Mouse (Mus musculus): ENCODE measurements around the gene Stambpl1. TPM values are rescaled to one million over a fixed set of nuclear protein-coding genes. Genes with fewer than 3 reads are reported as not detected.

Stambpl1 gene
- total RNA-seq, 2 experiments from 2014 or later = 3.9 to 4.4 TPM

DNA sequence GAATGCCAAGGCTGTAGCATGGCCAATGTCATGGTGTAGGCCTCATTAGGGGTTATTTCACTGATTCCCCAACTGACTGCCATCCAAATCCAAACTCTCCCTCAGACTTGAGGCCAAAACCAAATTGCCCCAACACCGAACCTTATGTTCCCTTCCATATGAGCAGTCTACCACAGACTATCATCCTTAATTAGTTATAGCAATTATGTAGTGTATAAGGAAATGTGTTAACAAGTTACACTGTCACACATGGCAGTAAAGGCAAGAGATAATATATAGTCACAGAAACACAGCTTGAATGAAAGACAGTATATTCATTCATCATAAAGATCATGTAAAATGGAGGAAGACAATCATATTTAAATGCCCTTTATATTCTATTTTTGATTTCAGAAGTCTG, 81.0 kb downstream of the Stambpl1 start:
- no peak for DNase-seq (ENCODE audit: low spot score in 2 of 2)

DNA sequence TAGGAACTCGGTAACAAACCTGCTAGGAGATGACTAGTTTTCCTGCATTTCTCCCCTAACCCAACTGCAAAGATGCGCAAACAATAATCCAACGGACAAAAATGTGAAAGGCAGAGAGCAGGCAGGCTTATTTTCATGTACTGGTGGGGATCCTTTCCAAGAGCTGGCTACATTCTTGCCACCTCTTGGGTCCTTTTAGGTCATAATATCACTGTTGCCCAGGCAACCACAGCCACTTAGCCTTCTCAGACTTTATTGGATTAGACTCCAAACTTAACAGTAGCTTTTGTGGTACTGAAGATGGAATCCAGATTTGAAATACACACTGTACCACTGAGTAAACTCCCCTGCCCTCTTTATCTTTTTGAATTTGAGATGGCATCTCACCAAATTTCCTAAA, 86.0 kb downstream of the Stambpl1 start:
- DNase-seq (ENCODE audit: low spot score in 2 of 2) = no peak

DNA sequence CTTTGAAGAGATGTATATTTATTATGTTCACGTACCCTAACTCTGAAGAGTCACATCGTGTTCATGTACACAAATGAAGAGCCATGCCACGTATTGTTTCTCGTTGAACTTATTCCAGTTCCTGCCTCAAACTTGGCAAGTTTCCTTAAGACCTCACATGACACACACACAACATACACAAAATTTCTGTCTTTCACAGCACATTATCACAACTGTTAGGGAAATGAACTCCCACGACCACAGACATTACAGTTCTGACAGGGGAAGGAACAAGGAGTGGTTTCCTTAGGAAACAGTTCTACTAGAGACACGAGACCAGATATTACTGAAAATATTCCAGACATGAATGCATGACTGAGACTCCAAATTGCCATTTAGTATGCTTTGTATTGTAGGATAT, 91.6 kb downstream of the Stambpl1 start:
- no peak for DNase-seq (ENCODE audit: low spot score in 2 of 2)

DNA sequence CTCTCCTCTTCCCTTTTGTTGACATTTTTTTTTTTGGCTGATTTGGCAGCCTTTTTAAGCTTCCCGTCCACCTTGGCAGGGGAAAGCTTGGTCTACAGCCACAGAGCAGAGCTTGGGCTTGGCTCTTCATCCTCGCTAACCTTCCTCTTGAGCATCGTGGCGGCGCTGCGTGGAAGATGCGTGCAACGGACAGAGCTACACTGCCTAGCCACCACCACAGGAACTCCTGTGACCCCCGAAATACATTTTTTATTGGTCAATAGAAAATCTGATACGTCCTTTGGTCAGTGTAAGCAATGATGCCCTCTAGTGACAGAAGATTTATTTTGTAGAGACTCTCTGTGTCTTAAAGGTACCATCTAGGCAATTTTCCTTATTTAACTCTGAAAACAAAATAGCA, 92.4 kb downstream of the Stambpl1 start:
- DNase-seq (ENCODE audit: low spot score in 2 of 2) = peak in 1 of 2 experiments; percentile 11

DNA sequence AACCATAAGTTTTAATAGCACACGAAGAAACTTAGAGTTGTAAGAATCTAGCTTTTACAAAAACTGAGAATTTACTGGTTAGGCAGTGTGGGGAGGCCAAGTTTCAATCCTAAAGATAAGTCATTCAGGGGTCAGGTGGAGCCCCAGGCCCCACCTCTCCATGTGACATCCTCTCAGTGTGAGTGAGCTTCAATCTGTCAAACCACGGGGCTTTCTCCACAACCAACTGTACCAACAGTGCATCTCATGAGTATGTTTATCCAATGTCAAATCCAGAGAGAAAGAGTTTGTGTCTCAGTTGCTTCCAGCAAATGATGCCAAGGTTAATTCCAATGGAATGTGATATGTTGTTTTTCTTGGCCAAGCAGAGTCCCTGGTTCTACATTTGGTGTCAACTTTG, 92.8 kb downstream of the Stambpl1 start:
- no peak for DNase-seq (ENCODE audit: low spot score in 2 of 2)

DNA sequence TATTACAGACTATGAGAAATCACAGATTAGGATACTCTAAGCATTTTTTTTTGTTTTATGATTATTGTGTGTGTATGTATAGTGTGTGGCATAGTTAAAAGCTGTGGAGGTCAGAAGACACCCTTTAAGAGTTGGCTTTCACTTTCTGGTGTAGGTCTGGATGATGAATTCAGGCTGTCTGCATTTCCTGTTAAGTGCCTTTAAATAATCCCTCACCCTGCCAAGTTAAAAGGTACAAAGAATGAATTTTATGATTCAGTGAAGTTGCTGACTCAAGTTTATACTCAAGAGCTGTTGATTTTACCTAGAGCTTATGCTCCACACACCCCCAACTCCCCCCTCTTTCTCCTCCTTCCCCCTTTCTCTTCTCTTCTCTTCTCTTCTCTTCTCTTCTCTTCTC, 95.2 kb downstream of the Stambpl1 start:
- DNase-seq (ENCODE audit: low spot score in 2 of 2) = no peak

DNA sequence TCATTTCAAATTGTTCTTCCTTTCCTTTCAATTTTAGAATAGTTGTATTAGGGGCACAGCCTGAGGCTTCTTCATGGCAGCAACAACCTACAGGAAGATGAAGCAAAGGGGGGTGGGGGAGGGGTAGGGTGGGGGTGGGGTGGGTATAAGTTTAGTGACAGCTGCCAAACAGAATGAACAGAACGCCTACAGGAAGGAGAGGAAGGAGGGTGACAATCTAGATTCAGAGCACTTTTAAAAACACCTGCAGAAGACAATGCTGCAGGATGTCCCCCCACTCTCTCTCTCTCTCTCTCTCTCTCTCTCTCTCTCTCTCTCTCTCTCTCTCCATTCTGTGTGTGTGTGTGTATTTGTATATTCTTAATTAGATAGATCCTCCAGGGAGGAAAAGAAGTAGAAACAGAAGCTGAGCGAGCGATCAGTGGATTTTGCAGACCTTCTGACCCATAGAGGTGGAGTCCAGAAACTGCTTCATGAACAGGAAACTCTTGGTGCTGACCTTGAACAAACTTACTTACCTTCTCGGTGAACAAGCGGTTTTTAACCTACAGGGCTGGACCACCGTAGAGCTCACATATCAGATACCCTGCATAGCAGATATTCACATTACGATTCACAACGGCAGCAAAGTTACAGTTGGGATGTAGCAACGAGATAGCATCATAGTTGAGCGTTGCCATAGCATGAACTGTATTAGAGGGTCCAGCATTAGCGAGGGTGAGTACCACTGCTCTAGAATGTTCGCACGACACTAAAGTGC, 95.8 kb downstream of the Stambpl1 start:
- no peak for DNase-seq (ENCODE audit: low spot score in 2 of 2)

DNA sequence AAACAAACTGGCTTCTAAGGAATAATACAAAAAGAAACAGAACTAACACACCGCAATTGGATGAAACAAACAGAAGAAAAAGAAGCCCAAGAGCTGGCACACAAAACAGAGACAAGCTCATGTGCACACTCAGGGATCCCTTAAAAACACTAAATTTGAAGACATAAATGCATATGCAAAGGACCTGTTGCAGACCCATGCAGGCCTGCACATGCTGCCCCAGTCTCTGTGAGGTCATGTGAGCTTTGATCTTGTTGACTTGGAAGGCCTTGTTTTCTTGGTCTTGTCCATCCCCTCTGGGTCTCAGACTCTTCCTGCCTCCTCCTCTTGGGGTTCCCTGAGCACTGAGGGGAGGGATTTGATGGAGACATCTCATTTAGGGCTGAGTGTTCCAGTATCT, 96.7 kb downstream of the Stambpl1 start:
- no peak for DNase-seq (ENCODE audit: low spot score in 2 of 2)

Other genes with a start within 250 kb of the Stambpl1 start
- not detected for gene Lipf, start 231.0 kb upstream of the Stambpl1 start, total RNA-seq (2021)
- not detected for gene Lipk, start 183.9 kb upstream of the Stambpl1 start, total RNA-seq (2021)
- not detected for gene Lipn, start 124.9 kb upstream of the Stambpl1 start, total RNA-seq (2021)
- not detected for gene Lipm, start 91.3 kb upstream of the Stambpl1 start, total RNA-seq (2021)
- gene Ankrd22, start 26.2 kb upstream of the Stambpl1 start, total RNA-seq (2021) = not detected
- 100 to 1,000 TPM; 375 to 430 TPM for gene Acta2, start 63.4 kb downstream of the Stambpl1 start, total RNA-seq (2021)
- gene Fas, start 98.4 kb downstream of the Stambpl1 start, total RNA-seq (2021) = 1 to 10 TPM; 2.3 to 3.8 TPM

Measured in gastrocnemius, postnatal 4 days (tissue).